Comparison of ENCODE assay signal across 19 mouse cellular contexts in the genomic region with DNA sequence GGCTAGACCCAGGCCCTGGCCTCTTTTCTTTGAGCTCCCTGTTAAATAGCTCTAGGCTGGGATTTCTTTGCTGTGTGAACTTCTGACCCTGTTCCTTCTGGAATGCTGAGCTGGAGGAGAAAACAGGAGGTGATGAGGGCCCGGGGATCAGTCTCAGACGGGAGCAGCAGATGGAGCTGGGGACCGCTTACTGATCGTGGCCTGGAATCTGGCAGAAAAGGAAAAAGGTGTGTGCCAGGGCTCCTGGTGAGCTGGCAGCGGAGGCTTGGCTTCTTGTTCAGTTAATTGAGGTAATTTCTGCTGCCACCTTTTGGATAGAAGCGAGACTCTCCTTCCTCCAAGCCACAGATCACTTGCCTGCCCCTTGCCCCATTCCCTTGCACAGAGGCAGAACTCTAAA.
DNase-seq lines count a peak whose midpoint lies in the region; ATAC-seq and TF ChIP-seq lines count a peak whose summit lies in the region.
"Had no signal": no experiment of that assay in that cellular context is flagged by ENCODE, and none has a peak within 500 bp of the region (broad histone marks: within the 10 kb centered on the region; RNA-seq: fewer than 3 reads in every experiment).

No protein-coding gene starts in this region.

- no peak overlapping the region for H3K4me3 ChIP-seq in forebrain, postnatal 0 days (ENCODE audit: low read depth, low read length)
- H3K4me3 ChIP-seq in forebrain, embryonic 16.5 days (replicated peaks; ENCODE audit: low read length), result no peak overlapping the region
- H3K4me3 ChIP-seq in midbrain, postnatal 0 days (ENCODE audit: low read depth, low read length), result no peak overlapping the region
- no peak overlapping the region for H3K4me3 ChIP-seq in midbrain, embryonic 11.5 days (ENCODE audit: low read depth, low read length)
- no peak overlapping the region for H3K4me3 ChIP-seq in hindbrain, embryonic 13.5 days
- H3K4me3 ChIP-seq: embryonic facial prominence, embryonic 15.5 days; forebrain, embryonic 13.5 days; lung, embryonic 15.5 days; neural tube, embryonic 12.5 days had no signal

- H3K27ac ChIP-seq in forebrain, postnatal 0 days (ENCODE audit: low read depth, low read length), result no peak overlapping the region
- no peak overlapping the region for H3K27ac ChIP-seq in forebrain, embryonic 16.5 days (ENCODE audit: low read length)
- no peak overlapping the region for H3K27ac ChIP-seq in midbrain, postnatal 0 days (ENCODE audit: low read depth, low read length)
- H3K27ac ChIP-seq in midbrain, embryonic 11.5 days (ENCODE audit: low read depth, low read length), result no peak overlapping the region
- no peak overlapping the region for H3K27ac ChIP-seq in hindbrain, embryonic 13.5 days
- H3K27ac ChIP-seq: embryonic facial prominence, embryonic 15.5 days; forebrain, embryonic 13.5 days; lung, embryonic 15.5 days; neural tube, embryonic 12.5 days had no signal

- no peaks in the 10 kb centered on the region for H3K9me3 ChIP-seq in forebrain, postnatal 0 days (ENCODE audit: low read length)
- H3K9me3 ChIP-seq in forebrain, embryonic 16.5 days (ENCODE audit: control insufficient read depth, low read length), result no peaks in the 10 kb centered on the region
- H3K9me3 ChIP-seq in midbrain, postnatal 0 days (ENCODE audit: low read length), result no peaks in the 10 kb centered on the region
- H3K9me3 ChIP-seq in midbrain, embryonic 11.5 days (ENCODE audit: control insufficient read depth, low read length), result no peaks in the 10 kb centered on the region
- no peaks in the 10 kb centered on the region for H3K9me3 ChIP-seq in hindbrain, embryonic 13.5 days
- H3K9me3 ChIP-seq: embryonic facial prominence, embryonic 15.5 days; forebrain, embryonic 13.5 days; lung, embryonic 15.5 days; neural tube, embryonic 12.5 days had no signal

- no peaks in the 10 kb centered on the region for H3K4me1 ChIP-seq in forebrain, postnatal 0 days (ENCODE audit: insufficient read depth)
- H3K4me1 ChIP-seq in forebrain, embryonic 16.5 days (replicated peaks; ENCODE audit: control insufficient read depth, insufficient read depth, low read length), result peaks cover 5% of the 10 kb centered on the region
- no peaks in the 10 kb centered on the region for H3K4me1 ChIP-seq in midbrain, postnatal 0 days (ENCODE audit: insufficient read depth, low read length)
- no peaks in the 10 kb centered on the region for H3K4me1 ChIP-seq in midbrain, embryonic 11.5 days (ENCODE audit: control insufficient read depth, insufficient read depth, low read length)
- H3K4me1 ChIP-seq in hindbrain, embryonic 13.5 days (replicated peaks), result peaks cover 7% of the 10 kb centered on the region

- DNase-seq in forebrain, postnatal 0 days, result peak; percentile 23
- DNase-seq in midbrain, postnatal 0 days (ENCODE audit: low spot score), result peak; percentile 62
- no peak for DNase-seq in midbrain, embryonic 11.5 days (ENCODE audit: low spot score, missing footprints)
- DNase-seq in cerebellum, adult 9-10 months, result peak; percentile 96
- DNase-seq in layer of hippocampus, postnatal 36 days, result no peak
- DNase-seq in testis, postnatal 14 days (ENCODE audit: low spot score), result no peak
- DNase-seq: adrenal gland, postnatal 25 days; gastrocnemius, postnatal 10 days; heart, postnatal 36 days; kidney, postnatal 10 days; layer of hippocampus, adult 9-11 months; liver had no signal

- no peak overlapping the region for H3K4me2 ChIP-seq in forebrain, postnatal 0 days (ENCODE audit: low read depth)
- no peak overlapping the region for H3K4me2 ChIP-seq in forebrain, embryonic 16.5 days (ENCODE audit: low read length)
- H3K4me2 ChIP-seq in midbrain, postnatal 0 days (ENCODE audit: low read depth, low read length, poor library complexity, severe bottlenecking), result no peak overlapping the region
- no peak overlapping the region for H3K4me2 ChIP-seq in midbrain, embryonic 11.5 days
- H3K4me2 ChIP-seq in hindbrain, embryonic 13.5 days, result no peak overlapping the region
- H3K4me2 ChIP-seq: embryonic facial prominence, embryonic 15.5 days; forebrain, embryonic 13.5 days; heart, embryonic 11.5 days; lung, embryonic 15.5 days; neural tube, embryonic 12.5 days had no signal

- H3K27me3 ChIP-seq in forebrain, postnatal 0 days (ENCODE audit: insufficient read depth, low read length), result no peaks in the 10 kb centered on the region
- H3K27me3 ChIP-seq in forebrain, embryonic 16.5 days (replicated peaks; ENCODE audit: control insufficient read depth, insufficient read depth, low read length), result no peaks in the 10 kb centered on the region
- H3K27me3 ChIP-seq in midbrain, postnatal 0 days (ENCODE audit: insufficient read depth, low read length), result no peaks in the 10 kb centered on the region
- H3K27me3 ChIP-seq in midbrain, embryonic 11.5 days (ENCODE audit: control insufficient read depth, insufficient read depth, low read length), result no peaks in the 10 kb centered on the region
- H3K27me3 ChIP-seq in hindbrain, embryonic 13.5 days, result 0 out of 2 replicates have a peak, but pooled peaks cover 2% of the 10 kb centered on the region
- H3K27me3 ChIP-seq: embryonic facial prominence, embryonic 15.5 days; forebrain, embryonic 13.5 days; lung, embryonic 15.5 days; neural tube, embryonic 12.5 days had no signal

- WGBS in forebrain, postnatal 0 days, result 30% methylated on average over 6 of the region's 6 CpGs
- 32% methylated on average over 6 of the region's 6 CpGs for WGBS in forebrain, embryonic 16.5 days
- 61% methylated on average over 6 of the region's 6 CpGs for WGBS in midbrain, postnatal 0 days
- WGBS in midbrain, embryonic 11.5 days, result 59% methylated on average over 6 of the region's 6 CpGs
- WGBS in hindbrain, embryonic 13.5 days, result 57% methylated on average over 6 of the region's 6 CpGs

- H3K9ac ChIP-seq in forebrain, postnatal 0 days, result no peak overlapping the region
- H3K9ac ChIP-seq in forebrain, embryonic 16.5 days (replicated peaks; ENCODE audit: low read depth, low read length), result no peak overlapping the region
- no peak overlapping the region for H3K9ac ChIP-seq in midbrain, postnatal 0 days (replicated peaks; ENCODE audit: low read length, poor library complexity, severe bottlenecking)
- H3K9ac ChIP-seq in midbrain, embryonic 11.5 days (ENCODE audit: low read length), result no peak overlapping the region
- no peak overlapping the region for H3K9ac ChIP-seq in hindbrain, embryonic 13.5 days
- H3K9ac ChIP-seq: embryonic facial prominence, embryonic 15.5 days; forebrain, embryonic 13.5 days; lung, embryonic 15.5 days; neural tube, embryonic 12.5 days had no signal

- no peak for ATAC-seq in forebrain, postnatal 0 days
- no peak for ATAC-seq in forebrain, embryonic 16.5 days
- ATAC-seq in midbrain, postnatal 0 days (ENCODE audit: low FRiP score), result no peak
- ATAC-seq in midbrain, embryonic 11.5 days (ENCODE audit: low FRiP score), result no peak
- no peak for ATAC-seq in hindbrain, embryonic 13.5 days (ENCODE audit: low FRiP score)
- ATAC-seq: forebrain, embryonic 13.5 days had no signal

- TF ChIP-seq CTCF in forebrain, postnatal 0 days (IDR thresholded peaks at IDR 0.05; ENCODE audit: low read depth), result no peak
- no peak for TF ChIP-seq CTCF in midbrain, postnatal 0 days (IDR thresholded peaks at IDR 0.05)

- no peaks in the 10 kb centered on the region for H3K36me3 ChIP-seq in forebrain, postnatal 0 days (ENCODE audit: insufficient read depth)
- H3K36me3 ChIP-seq in forebrain, embryonic 16.5 days (ENCODE audit: control insufficient read depth, insufficient read depth), result no peaks in the 10 kb centered on the region
- no peaks in the 10 kb centered on the region for H3K36me3 ChIP-seq in midbrain, postnatal 0 days (ENCODE audit: insufficient read depth, low read length)
- H3K36me3 ChIP-seq in midbrain, embryonic 11.5 days (ENCODE audit: control insufficient read depth, insufficient read depth, low read length), result no peaks in the 10 kb centered on the region
- H3K36me3 ChIP-seq in hindbrain, embryonic 13.5 days, result no peaks in the 10 kb centered on the region
- H3K36me3 ChIP-seq: embryonic facial prominence, embryonic 15.5 days; lung, embryonic 15.5 days; neural tube, embryonic 12.5 days had no signal

Comparison
In these comparisons a context has a peak if more than half of its experiments do, and no peak if none do; other contexts are left out.
1. DNase-seq: peak in forebrain, postnatal 0 days (single experiment), midbrain, postnatal 0 days (single experiment) and cerebellum, adult 9-10 months (single experiment); none in midbrain, embryonic 11.5 days (single experiment), layer of hippocampus, postnatal 36 days (0 of 2) and testis, postnatal 14 days (single experiment).